Mouse (Mus musculus): Measurements from ENCODE around the gene Sec11a.

GRCm38 (mm10) chr7:80904921-80905515 is 42.6 kb downstream of the Sec11a start, which contains the start of gene Nmb:
- TF ChIP-seq CTCF (conservative IDR thresholded peaks at IDR 0.05; ENCODE audit: insufficient read depth, insufficient read length, low read depth, low read length) (no peak), POLR2A (IDR thresholded peaks at IDR 0.05; ENCODE audit: low read depth, low read length) (no peak)
